Mouse (Mus musculus) brain, embryonic 14.5 days (tissue): ENCODE measurements around the gene Npr1.

Experiments
- CTCF ChIP-seq: fragments of 200-500 bp; IDR thresholded peaks from 2 replicates; pipeline ENCODE4 v1.5.1; 2012; ENCODE audit warnings: inconsistent platforms, mild to moderate bottlenecking, moderate library complexity, borderline replicate concordance; ENCODE audit not compliant: insufficient read depth, insufficient read length; ENCODE audit errors: extremely low read depth
- POLR2A ChIP-seq: fragments of 200-500 bp; IDR thresholded peaks from 2 replicates; pipeline ENCODE4 v1.6.1; 2012; ENCODE audit warnings: mild to moderate bottlenecking, inconsistent platforms, borderline replicate concordance; ENCODE audit not compliant: poor library complexity, insufficient read depth, insufficient read length, severe bottlenecking; ENCODE audit errors: extremely low read depth

GRCm38 (mm10) chr3:90465686-90466310 is at the start of gene Npr1:
- TF ChIP-seq CTCF = no peak
- no peak for TF ChIP-seq POLR2A
